Mouse (Mus musculus) brown adipose tissue, adult 24 weeks (tissue): Measurements from ENCODE around the gene Il15ra. TPM values are rescaled to one million over a fixed set of nuclear protein-coding genes. Genes with fewer than 3 reads are reported as not detected.
A peak's percentile ranks its signal among the peaks of the same experiment; 100 is the strongest.
"Not testable (repeated sequence)": the region's sequence is repeated elsewhere in the genome, so short reads cannot be mapped to it uniquely, and the experiment has no call there.

ENCODE experiments used
- H3K27ac ChIP-seq: fragments of 200-500 bp; replicated peaks from 2 replicates; pipeline ENCODE4 v1.5.1; 2012; ENCODE audit warnings: low read depth, mild to moderate bottlenecking, low read length
- H3K4me1 ChIP-seq: fragments of 200-500 bp; 2 replicates; pipeline ENCODE4 v1.6.1; 2012; ENCODE audit warnings: low read length, mixed read lengths; ENCODE audit not compliant: control insufficient read depth, insufficient read depth, insufficient read length
- H3K4me3 ChIP-seq: fragments of 200-500 bp; 2 replicates; pipeline ENCODE4 v1.5.1; 2012; ENCODE audit warnings: low read depth, mild to moderate bottlenecking, low read length, moderate library complexity; ENCODE audit not compliant: insufficient read depth
- polyA plus RNA-seq: library from polyadenylated mRNA; stranded (reverse); fragments of >200 nt; gene quantifications from 2 replicates; pipeline ENCODE4 v1.2.4, GENCODE M21; 2012; ENCODE audit not compliant: missing spikeins, insufficient read depth, insufficient read length

Il15ra gene
- polyA plus RNA-seq, 1 experiment, result 47.0 TPM

DNA sequence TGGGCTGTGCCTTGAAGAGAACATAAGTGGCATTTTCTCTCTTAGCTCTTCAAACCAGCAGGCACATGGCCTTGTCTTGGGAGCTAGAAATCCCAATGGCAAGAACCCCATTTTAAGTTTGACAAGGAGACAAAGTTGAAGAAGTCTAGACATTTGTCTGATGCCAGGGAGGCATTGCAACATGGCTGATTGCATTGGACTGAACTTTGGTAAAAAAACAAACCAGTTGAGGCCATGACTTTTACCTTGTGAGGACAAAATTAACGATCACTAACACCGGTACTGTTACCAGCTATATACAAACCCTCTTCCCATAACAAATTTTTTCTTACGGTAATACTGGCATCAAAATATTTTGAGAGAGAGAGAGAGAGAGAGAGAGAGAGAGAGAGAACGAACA lies 11.7 kb upstream of the Il15ra start:
- H3K27ac ChIP-seq, result peak overlapping the region; percentile 99
- no peak overlapping the region for H3K4me3 ChIP-seq
- H3K4me1 ChIP-seq, result peaks cover 4% of the 10 kb centered on the region; the same call in 1 of the 2 replicates

DNA sequence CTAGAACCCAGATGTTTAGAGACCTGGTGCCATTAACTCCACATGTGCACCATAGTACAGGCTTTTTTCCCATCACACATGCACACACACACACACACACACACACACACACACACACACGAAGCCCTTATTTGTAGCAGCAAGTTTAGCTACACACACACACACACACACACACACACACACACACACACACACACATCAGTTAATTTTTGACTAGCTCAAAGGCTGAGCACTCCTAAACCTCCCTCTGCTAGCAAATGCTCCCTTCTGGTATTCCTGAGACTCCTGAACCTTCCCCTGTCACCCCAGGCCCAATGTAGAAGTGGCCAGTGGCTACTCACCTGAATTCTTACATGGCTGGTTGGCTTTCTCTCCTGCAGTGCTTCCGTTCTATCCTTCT lies 11.0 kb upstream of the Il15ra start:
- peak overlapping the region; percentile 86 for H3K27ac ChIP-seq
- no peak overlapping the region for H3K4me3 ChIP-seq

DNA sequence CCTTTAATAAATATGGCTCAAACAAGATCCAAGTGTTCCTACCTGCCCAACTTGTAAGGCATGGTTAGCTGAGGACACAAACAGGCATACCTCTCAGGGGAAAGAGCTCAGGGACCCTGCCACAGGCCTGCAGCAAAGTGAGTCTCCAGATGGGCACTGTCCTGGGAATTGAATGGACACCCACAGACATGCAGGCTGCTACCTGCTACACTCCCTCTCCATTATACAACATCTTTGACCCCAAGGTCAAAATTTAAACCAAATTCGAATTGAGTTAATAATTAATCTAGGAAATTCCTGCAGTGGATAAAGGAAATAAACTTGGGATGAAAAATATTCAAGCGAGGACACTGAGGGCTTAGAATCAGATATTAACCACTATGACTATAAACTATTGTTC lies 9.2 kb upstream of the Il15ra start:
- peaks cover 8% of the 10 kb centered on the region for H3K4me1 ChIP-seq
- H3K27ac ChIP-seq, result no peak overlapping the region
- H3K4me3 ChIP-seq, result no peak overlapping the region

More for the DNA sequence above, 11.0 kb upstream of the Il15ra start:
- H3K4me1 ChIP-seq, result peaks cover 7% of the 10 kb centered on the region

DNA sequence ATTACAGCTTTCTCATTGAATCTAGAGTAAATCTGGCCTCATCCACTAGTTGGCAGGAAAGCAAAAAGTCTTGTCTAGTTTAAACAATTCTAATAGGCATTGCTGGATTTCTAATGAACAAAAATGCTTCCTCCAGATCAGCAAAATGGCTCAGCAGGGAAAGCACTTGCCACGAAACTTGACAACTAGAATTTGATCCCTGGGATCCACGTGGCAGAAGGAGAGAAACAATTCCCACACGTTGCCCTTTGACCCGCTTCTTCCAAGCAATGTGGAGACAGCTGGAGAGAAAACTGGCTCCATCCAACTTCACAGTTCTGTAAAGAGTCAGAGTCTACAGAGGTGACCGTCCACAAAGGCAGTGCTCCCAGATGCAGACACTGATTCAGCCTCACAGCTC lies 6.1 kb upstream of the Il15ra start:
- Histone ChIP-seq H3K4me1 (peaks cover 5% of the 10 kb centered on the region), H3K4me3 (no peak overlapping the region), H3K27ac (peak overlapping the region; percentile 63)

DNA sequence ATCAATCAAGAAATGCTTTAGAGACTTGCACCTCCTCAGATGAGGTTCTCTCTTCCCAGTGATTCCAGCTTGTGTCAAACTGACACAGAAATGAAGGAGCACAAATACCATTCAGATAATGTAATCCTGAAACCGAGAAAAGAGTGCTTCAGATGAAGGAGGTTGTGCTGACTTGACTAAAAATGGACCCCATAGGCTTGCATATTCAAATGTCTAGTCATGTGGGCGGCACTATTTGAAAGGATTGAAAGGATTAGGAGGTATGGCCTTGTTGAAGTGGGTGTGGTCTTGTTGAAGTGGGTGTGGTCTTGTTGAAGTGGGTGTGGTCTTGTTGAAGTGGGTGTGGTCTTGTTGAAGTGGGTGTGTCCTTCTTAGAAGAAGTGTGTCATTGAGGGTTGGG lies 5.2 kb upstream of the Il15ra start:
- Histone ChIP-seq H3K4me3 (no peak overlapping the region), H3K27ac (no peak overlapping the region), H3K4me1 (peaks cover 7% of the 10 kb centered on the region; the same call in 1 of the 2 replicates)

DNA sequence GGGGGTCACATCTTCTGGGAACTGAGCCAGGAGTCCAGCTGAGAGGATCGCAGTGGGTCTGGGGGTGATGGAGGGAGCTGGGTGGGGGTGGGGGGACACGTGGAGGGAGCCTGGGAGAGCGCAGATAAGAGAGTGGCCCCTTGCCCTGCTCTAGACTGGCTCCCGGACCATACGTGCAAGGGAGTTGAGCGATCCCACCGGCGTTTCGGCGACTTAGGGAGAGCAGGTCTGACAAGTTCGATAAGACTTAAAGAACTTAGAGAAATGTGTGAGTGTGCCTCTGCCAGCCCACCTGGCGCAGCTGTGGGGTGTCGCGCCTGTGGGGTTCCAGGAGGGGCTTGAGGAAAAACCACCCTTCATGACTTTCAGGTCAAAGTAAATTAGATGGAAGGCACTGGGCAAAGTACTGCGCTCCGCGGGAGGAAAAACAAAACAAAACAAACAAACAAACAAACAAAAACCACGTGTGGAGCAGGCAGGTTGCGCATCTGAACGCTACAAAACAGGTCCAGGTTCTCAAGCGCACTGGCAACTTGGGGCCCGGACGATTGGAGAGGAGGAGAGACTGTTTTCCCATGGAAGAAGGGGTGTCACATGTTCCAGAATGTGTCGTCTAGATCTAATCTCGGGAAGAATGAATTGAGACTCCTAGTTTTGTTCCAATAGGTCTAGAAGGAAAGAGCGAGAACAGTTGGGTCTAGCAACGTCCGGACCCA lies 1.1 kb downstream of the Il15ra start:
- Histone ChIP-seq H3K4me3 (peak overlapping the region; percentile 98), H3K27ac (peak overlapping the region; percentile 97), H3K4me1 (0 out of 2 replicates have a peak, but pooled peaks cover 3% of the 10 kb centered on the region)

DNA sequence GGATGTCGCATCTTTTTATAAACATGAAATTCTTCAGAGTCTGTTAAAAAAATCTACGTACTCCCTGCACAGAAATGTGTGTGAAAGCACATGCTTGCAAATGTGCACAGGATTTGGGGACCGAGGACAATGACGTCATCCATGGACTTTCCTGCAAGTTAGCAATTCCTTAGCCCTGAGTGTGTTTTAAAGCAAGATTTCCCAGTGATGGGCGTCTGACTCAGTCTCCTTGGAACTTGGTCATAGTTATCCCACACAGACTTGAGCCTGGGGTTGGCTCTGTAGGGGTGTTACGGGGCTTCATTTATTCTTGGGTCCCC lies 1.6 kb downstream of the Il15ra start:
- H3K4me1 ChIP-seq, result 0 out of 2 replicates have a peak, but pooled peaks cover 3% of the 10 kb centered on the region
- H3K27ac ChIP-seq, result peak overlapping the region; percentile 97
- peak overlapping the region; percentile 98 for H3K4me3 ChIP-seq

DNA sequence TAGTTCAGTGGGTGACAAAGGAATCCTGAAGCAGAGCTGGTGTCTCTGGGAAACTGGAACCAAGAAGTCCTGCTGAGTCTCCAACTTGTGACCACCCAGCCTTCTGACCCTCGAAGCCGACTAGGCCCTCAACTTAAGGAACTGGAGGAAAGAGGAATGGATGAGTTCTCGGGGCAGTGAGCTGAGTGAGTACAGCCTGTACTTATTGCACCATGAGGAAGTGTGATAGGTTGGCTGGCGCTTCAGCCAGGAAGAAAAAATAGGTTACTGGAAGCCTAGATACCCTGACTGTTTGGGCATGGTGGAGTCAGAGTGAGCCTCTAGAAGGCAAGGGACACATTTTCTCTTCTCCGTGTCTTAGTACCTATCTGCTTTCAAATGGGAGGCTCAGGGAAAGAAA lies 3.4 kb downstream of the Il15ra start:
- Histone ChIP-seq H3K4me3 (peak overlapping the region; percentile 24), H3K27ac (peak overlapping the region; percentile 88), H3K4me1 (peaks cover 14% of the 10 kb centered on the region)

DNA sequence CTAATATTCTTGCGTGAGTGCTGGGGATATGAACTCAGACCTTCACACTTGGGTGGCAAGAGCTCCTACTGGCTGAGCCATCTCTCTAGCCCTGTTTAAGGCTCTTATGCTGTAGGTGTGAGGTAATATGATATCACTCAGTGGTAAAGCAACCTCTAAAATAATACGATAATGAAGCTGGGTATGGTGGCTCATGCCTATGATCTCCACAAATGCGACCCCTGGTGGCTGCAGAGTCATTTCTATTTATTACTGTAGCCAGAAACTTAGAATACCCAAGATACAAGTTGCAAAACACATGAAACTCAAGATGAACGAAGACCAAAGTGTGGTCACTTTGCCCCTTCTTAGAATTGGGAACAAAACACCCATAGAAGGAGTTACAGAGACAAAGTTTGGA lies 5.0 kb downstream of the Il15ra start:
- H3K4me1 ChIP-seq, result peaks cover 15% of the 10 kb centered on the region
- not testable (repeated sequence) for H3K27ac ChIP-seq, H3K4me3 ChIP-seq

DNA sequence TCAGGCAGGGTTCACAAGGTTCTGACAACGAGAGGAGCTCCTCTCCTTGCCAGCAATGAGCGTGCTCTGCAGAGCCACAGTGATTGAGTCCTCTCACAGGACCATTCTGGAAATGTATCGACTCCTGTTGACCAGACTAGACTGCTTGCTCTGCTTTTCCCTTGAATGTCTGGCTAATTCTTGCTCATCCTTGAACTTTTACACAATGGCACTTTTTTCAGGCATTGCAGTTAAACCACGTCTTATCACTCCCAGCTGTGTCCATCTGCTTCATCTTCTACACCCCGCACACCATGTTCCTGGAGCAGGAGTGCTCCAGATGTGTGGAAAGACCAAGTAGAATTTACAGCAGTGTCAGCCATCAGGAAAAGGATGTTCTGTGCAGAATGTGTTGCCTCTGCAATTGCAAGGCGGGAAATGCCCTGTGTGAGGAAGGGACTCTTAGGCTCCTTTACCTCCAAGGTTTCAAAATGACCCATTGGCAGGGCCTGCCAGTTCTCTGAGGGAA lies 7.4 kb downstream of the Il15ra start:
- Histone ChIP-seq H3K27ac (peak overlapping the region; percentile 68), H3K4me1 (peaks cover 15% of the 10 kb centered on the region), H3K4me3 (no peak overlapping the region)

DNA sequence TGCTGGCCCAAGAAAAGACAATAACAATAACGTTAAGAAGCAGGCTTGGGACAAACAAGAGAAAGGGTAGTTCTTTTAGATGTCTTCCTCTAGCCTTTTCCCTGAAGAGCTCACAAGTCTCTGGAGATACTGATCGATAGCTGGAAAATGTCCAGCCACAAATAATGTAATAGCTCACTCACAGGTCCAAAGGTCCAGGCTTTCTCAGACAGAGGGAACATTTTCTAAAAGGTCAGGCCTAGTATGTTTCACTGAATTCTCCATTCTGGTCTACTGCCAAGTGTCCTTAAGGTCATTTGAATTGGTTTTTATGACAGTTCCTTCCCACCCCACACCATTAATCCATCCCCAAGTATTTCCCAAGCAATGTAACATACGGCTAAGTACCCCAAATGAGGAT lies 7.9 kb downstream of the Il15ra start:
- Histone ChIP-seq H3K27ac (peak overlapping the region; percentile 68), H3K4me1 (peaks cover 15% of the 10 kb centered on the region), H3K4me3 (no peak overlapping the region)

DNA sequence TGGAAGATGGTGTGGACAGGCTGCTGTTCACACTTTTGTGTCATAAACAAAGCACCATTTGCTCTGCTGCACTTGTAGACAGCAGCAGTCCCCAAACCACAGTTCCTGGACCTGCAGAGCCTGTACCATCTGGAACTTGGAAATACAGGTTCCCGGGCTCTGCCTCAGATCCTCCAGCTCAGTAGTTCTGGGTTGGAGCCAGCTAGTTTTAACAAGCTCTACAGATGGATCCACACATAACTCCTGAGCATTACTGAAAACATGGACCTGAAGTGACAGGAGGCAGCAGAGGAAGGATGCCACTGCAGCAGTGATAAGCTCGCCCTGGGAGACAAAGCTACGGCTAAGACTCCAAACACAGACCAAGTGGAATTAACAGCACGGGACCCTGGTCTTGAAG lies 9.4 kb downstream of the Il15ra start:
- H3K4me1 ChIP-seq, result peaks cover 15% of the 10 kb centered on the region
- H3K4me3 ChIP-seq, result no peak overlapping the region
- no peak overlapping the region for H3K27ac ChIP-seq

DNA sequence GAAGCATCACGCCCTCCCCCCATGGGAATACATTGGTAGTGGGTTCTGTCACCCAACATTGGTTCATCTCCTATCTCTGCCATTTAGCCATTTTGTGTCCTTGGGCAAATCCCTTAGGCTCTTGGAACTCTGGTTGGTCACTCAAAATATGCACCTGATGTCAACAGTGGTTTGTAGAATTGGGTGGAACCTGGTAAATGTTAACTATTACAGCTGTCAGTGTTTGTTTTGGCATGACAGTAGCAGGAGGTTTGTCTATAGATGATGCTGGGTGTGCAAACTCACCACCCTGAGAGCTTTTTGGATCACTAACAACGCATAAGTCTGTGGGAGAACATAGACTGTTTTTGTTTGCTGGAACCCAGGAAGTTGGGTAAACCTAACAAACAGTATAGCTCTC lies 13.5 kb downstream of the Il15ra start:
- no peak overlapping the region for H3K4me3 ChIP-seq
- H3K27ac ChIP-seq, result no peak overlapping the region
- peaks cover 3% of the 10 kb centered on the region for H3K4me1 ChIP-seq

DNA sequence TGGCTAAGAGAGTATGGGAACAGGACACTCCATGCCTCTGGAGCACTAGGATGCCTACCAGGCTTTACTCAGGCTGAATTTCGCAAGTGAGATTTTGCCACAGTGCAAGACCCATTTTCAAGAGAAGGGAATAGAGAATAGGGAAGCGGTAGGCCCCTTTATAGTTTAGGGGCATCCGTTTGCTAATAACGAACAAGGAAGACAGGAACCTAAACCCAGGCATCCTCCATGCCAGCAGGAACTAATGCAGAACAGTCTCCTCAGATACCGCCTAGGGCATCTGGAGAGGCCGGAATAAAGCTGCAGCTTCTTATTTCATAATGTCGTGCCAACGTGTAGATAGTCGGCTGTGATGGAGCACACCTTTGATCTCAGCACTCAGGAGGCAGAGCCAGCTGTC lies 17.5 kb downstream of the Il15ra start:
- Histone ChIP-seq H3K4me1 (no peaks in the 10 kb centered on the region), H3K27ac (no peak overlapping the region), H3K4me3 (no peak overlapping the region)

DNA sequence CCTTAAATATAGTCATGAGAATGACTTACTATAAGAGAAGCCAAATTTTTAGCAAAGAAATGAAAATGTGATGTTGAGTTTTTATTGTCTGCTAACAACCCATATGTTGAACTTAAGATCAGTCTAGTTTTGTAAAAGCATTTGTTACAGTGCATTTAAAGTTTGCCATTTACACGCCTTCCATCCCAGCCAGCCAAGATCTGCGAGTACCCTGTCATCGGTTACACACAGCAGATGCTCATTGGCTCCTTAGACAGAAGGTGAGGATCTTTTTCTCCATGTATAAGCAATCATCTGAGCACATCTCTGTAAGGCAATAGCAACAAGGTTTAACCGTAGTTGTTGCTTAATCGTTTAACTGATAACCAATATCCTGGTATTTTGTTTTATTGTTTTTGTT lies 22.5 kb downstream of the Il15ra start:
- Histone ChIP-seq H3K4me3 (no peak overlapping the region), H3K4me1 (no peaks in the 10 kb centered on the region; the same call in 1 of the 2 replicates), H3K27ac (no peak overlapping the region)

DNA sequence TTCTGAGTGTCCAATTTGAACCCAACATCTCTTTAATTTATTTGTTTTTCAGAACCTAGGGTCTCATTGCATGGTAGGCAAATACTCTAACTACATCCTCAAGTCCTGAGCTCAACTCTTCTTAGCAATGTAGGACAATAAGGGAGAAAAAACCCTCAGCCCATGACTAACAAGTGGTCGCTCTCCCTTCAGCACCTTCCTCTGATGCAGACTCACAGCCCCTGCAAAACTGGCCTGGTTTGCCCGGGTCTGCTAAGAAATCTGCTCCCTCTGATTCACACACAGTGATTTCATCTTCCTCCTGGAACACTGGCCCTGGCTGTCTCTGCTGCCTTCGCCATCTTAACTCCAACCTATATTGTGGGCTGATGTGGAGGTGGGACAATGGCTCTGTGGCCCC lies 24.0 kb downstream of the Il15ra start:
- Histone ChIP-seq H3K4me3 (no peak overlapping the region), H3K27ac (peak overlapping the region; percentile 30; the same call in 1 of the 2 replicates), H3K4me1 (no peaks in the 10 kb centered on the region; the same call in 1 of the 2 replicates)
